37 mouse cellular contexts compared by ENCODE assay signal in genomic region chr10:19353631-19354030, GRCm38 (mm10). TPM values are rescaled to one million over a fixed set of nuclear protein-coding genes. Genes with fewer than 3 reads are reported as not detected.
DNase-seq lines count a peak whose midpoint lies in the region; ATAC-seq and TF ChIP-seq lines count a peak whose summit lies in the region.
"Had no signal": no experiment of that assay in that cellular context is flagged by ENCODE, and none has a peak within 500 bp of the region (broad histone marks: within the 10 kb centered on the region; RNA-seq: fewer than 3 reads in every experiment).

No protein-coding gene starts in this region.

- H3K9ac ChIP-seq in embryonic facial prominence, embryonic 11.5 days (replicated peaks; ENCODE audit: low read length) = no peak overlapping the region
- no peak overlapping the region for H3K9ac ChIP-seq in midbrain, embryonic 11.5 days (ENCODE audit: low read length)
- no peak overlapping the region for H3K9ac ChIP-seq in midbrain, embryonic 16.5 days (ENCODE audit: low read depth, low read length)
- H3K9ac ChIP-seq in limb, embryonic 11.5 days (ENCODE audit: low read length) = no peak overlapping the region
- H3K9ac ChIP-seq: hindbrain, embryonic 15.5 days; kidney, embryonic 15.5 days; liver, embryonic 12.5 days; liver, postnatal 0 days had no signal

- no peaks in the 10 kb centered on the region for H3K9me3 ChIP-seq in embryonic facial prominence, embryonic 11.5 days (replicated peaks; ENCODE audit: control insufficient read depth, low read length)
- H3K9me3 ChIP-seq in embryonic facial prominence, embryonic 10.5 days = no peaks in the 10 kb centered on the region
- no peaks in the 10 kb centered on the region for H3K9me3 ChIP-seq in midbrain, embryonic 11.5 days (ENCODE audit: control insufficient read depth, low read length)
- no peaks in the 10 kb centered on the region for H3K9me3 ChIP-seq in midbrain, embryonic 16.5 days (replicated peaks; ENCODE audit: control insufficient read depth, low read length, poor library complexity, severe bottlenecking)
- H3K9me3 ChIP-seq in limb, embryonic 11.5 days (ENCODE audit: control insufficient read depth, low read length) = no peaks in the 10 kb centered on the region
- H3K9me3 ChIP-seq: hindbrain, embryonic 15.5 days; kidney, embryonic 15.5 days; liver, embryonic 12.5 days had no signal

- intact Hi-C loops in left cerebral cortex, adult 2 months (cut with DNase I) = no loop called here

- no peak overlapping the region for H3K4me3 ChIP-seq in embryonic facial prominence, embryonic 11.5 days (ENCODE audit: low read depth, low read length)
- no peak overlapping the region for H3K4me3 ChIP-seq in embryonic facial prominence, embryonic 10.5 days
- H3K4me3 ChIP-seq in midbrain, embryonic 11.5 days (ENCODE audit: low read depth, low read length) = no peak overlapping the region
- H3K4me3 ChIP-seq in midbrain, embryonic 16.5 days (ENCODE audit: low read depth, low read length) = no peak overlapping the region
- no peak overlapping the region for H3K4me3 ChIP-seq in limb, embryonic 11.5 days (ENCODE audit: low read depth, low read length)
- H3K4me3 ChIP-seq in left cerebral cortex, adult 2 months = no peak overlapping the region
- H3K4me3 ChIP-seq: gastrocnemius, adult 2 months; hindbrain, embryonic 15.5 days; kidney, embryonic 15.5 days; liver, embryonic 12.5 days had no signal

- 1% methylated on average over 5 of the region's 5 CpGs for WGBS in embryonic facial prominence, embryonic 11.5 days
- 2% methylated on average over 5 of the region's 5 CpGs for WGBS in embryonic facial prominence, embryonic 10.5 days
- 4% methylated on average over 5 of the region's 5 CpGs for WGBS in midbrain, embryonic 11.5 days
- 9% methylated on average over 5 of the region's 5 CpGs for WGBS in midbrain, embryonic 16.5 days
- WGBS in limb, embryonic 11.5 days = under 1% methylated on average over 5 of the region's 5 CpGs

- DNase-seq in embryonic facial prominence, embryonic 11.5 days (ENCODE audit: low spot score) = peak; percentile 6
- no peak for DNase-seq in embryonic facial prominence, embryonic 10.5 days (ENCODE audit: low spot score)
- peak; percentile 45 for DNase-seq in heart, adult 11 months
- DNase-seq in heart, adult 18-20 months = no peak
- peak; percentile 94 for DNase-seq in midbrain, embryonic 11.5 days (ENCODE audit: low spot score, missing footprints)
- peak; percentile 46 for DNase-seq in limb, embryonic 11.5 days (ENCODE audit: low spot score)
- no peak for DNase-seq in left cerebral cortex, adult 2 months (ENCODE audit: extremely low spot score in 1 of 2, low spot score in 2 of 2)
- DNase-seq: adrenal gland, postnatal 10 days; cerebellum, adult 8-10 months; cerebellum, postnatal 25 days; gastrocnemius, adult 2 months; gastrocnemius, postnatal 36 days; heart, postnatal 14 days; kidney, adult 18-20 months; kidney, postnatal 25 days; liver, postnatal 0 days; lung, postnatal 36 days; right cerebral cortex, adult 18-20 months; spleen, adult 18-20 months had no signal

- no peak overlapping the region for H3K27ac ChIP-seq in embryonic facial prominence, embryonic 11.5 days (replicated peaks; ENCODE audit: low read depth, low read length)
- H3K27ac ChIP-seq in embryonic facial prominence, embryonic 10.5 days (replicated peaks) = no peak overlapping the region
- no peak overlapping the region for H3K27ac ChIP-seq in midbrain, embryonic 11.5 days (ENCODE audit: low read depth, low read length)
- no peak overlapping the region for H3K27ac ChIP-seq in midbrain, embryonic 16.5 days (ENCODE audit: low read length)
- H3K27ac ChIP-seq in limb, embryonic 11.5 days (replicated peaks; ENCODE audit: low read depth, low read length) = no peak overlapping the region
- no peak overlapping the region for H3K27ac ChIP-seq in left cerebral cortex, adult 2 months
- H3K27ac ChIP-seq: gastrocnemius, adult 2 months; hindbrain, embryonic 15.5 days; kidney, embryonic 15.5 days; liver, embryonic 12.5 days had no signal

- ATAC-seq in embryonic facial prominence, embryonic 11.5 days (replicated peaks; ENCODE audit: insufficient number of reproducible peaks, low FRiP score, low TSS enrichment, low read depth) = no peak
- ATAC-seq in midbrain, embryonic 11.5 days (ENCODE audit: low FRiP score) = no peak
- no peak for ATAC-seq in midbrain, embryonic 16.5 days
- no peak for ATAC-seq in limb, embryonic 11.5 days (ENCODE audit: insufficient number of reproducible peaks, low FRiP score, low TSS enrichment, low read depth)
- ATAC-seq: liver, embryonic 12.5 days; liver, postnatal 0 days; Patski had no signal

- no peak overlapping the region for H3K4me2 ChIP-seq in embryonic facial prominence, embryonic 11.5 days (ENCODE audit: low read depth, low read length)
- no peak overlapping the region for H3K4me2 ChIP-seq in midbrain, embryonic 11.5 days
- no peak overlapping the region for H3K4me2 ChIP-seq in midbrain, embryonic 16.5 days (ENCODE audit: low read length)
- no peak overlapping the region for H3K4me2 ChIP-seq in limb, embryonic 11.5 days (ENCODE audit: low read depth, severe bottlenecking)
- H3K4me2 ChIP-seq: kidney, embryonic 15.5 days; liver, embryonic 12.5 days had no signal

- TF ChIP-seq CTCF in left cerebral cortex, adult 2 months (IDR thresholded peaks at IDR 0.05) = no peak

- no peaks in the 10 kb centered on the region for H3K36me3 ChIP-seq in embryonic facial prominence, embryonic 11.5 days (replicated peaks; ENCODE audit: control insufficient read depth, insufficient read depth, low read depth, low read length)
- H3K36me3 ChIP-seq in embryonic facial prominence, embryonic 10.5 days (replicated peaks) = no peaks in the 10 kb centered on the region
- no peaks in the 10 kb centered on the region for H3K36me3 ChIP-seq in midbrain, embryonic 11.5 days (ENCODE audit: control insufficient read depth, insufficient read depth, low read length)
- no peaks in the 10 kb centered on the region for H3K36me3 ChIP-seq in midbrain, embryonic 16.5 days (ENCODE audit: control insufficient read depth, insufficient read depth, low read length)
- no peaks in the 10 kb centered on the region for H3K36me3 ChIP-seq in limb, embryonic 11.5 days (ENCODE audit: control insufficient read depth, insufficient read depth, low read length)
- H3K36me3 ChIP-seq: hindbrain, embryonic 15.5 days; kidney, embryonic 15.5 days; liver, embryonic 12.5 days had no signal

- H3K4me1 ChIP-seq in embryonic facial prominence, embryonic 11.5 days (ENCODE audit: control insufficient read depth, insufficient read depth, low read length) = peaks cover 4% of the 10 kb centered on the region; the same call in 1 of the 2 replicates
- H3K4me1 ChIP-seq in embryonic facial prominence, embryonic 10.5 days = peaks cover 20% of the 10 kb centered on the region
- peaks cover 7% of the 10 kb centered on the region; the same call in 1 of the 2 replicates for H3K4me1 ChIP-seq in midbrain, embryonic 11.5 days (ENCODE audit: control insufficient read depth, insufficient read depth, low read length)
- peaks cover 9% of the 10 kb centered on the region; the same call in 1 of the 2 replicates for H3K4me1 ChIP-seq in midbrain, embryonic 16.5 days (ENCODE audit: control insufficient read depth, insufficient read depth, low read length)
- H3K4me1 ChIP-seq in limb, embryonic 11.5 days (ENCODE audit: control insufficient read depth, insufficient read depth, low read length) = peaks cover 3% of the 10 kb centered on the region; the same call in 1 of the 2 replicates

- H3K27me3 ChIP-seq in embryonic facial prominence, embryonic 11.5 days (ENCODE audit: control insufficient read depth, insufficient read depth, low read length) = peaks cover 50% of the 10 kb centered on the region
- peaks cover 100% of the 10 kb centered on the region for H3K27me3 ChIP-seq in embryonic facial prominence, embryonic 10.5 days (replicated peaks; ENCODE audit: low read depth, poor library complexity, severe bottlenecking)
- peaks cover 80% of the 10 kb centered on the region for H3K27me3 ChIP-seq in midbrain, embryonic 11.5 days (ENCODE audit: control insufficient read depth, insufficient read depth, low read length)
- H3K27me3 ChIP-seq in midbrain, embryonic 16.5 days (ENCODE audit: control insufficient read depth, insufficient read depth, low read depth, low read length) = peaks cover 61% of the 10 kb centered on the region
- H3K27me3 ChIP-seq in limb, embryonic 11.5 days (ENCODE audit: control insufficient read depth, insufficient read depth, low read length) = peaks cover 62% of the 10 kb centered on the region
- H3K27me3 ChIP-seq: Patski had no signal

RNA-seq across cellular contexts. Expression of gene Olig3, which starts 2.7 kb away (rescaled TPM):
- polyA plus RNA-seq in embryonic facial prominence, embryonic 11.5 days (2014; fragmentation: Nextera tagmentation; extraction: Ambion mirVana) = 1.4 and 2.0 TPM in 2 replicates
- polyA plus RNA-seq in embryonic facial prominence, embryonic 10.5 days (2016; fragmentation: Nextera tagmentation; extraction: Ambion mirVana) = 3.4 and 10.2 TPM in 2 replicates
- not detected for total RNA-seq in heart, adult 18-20 months (2021)
- polyA plus RNA-seq in midbrain, embryonic 11.5 days (2014; fragmentation: Nextera tagmentation; extraction: Ambion mirVana) = 18.7 and 20.7 TPM in 2 replicates
- 1.3 and 3.5 TPM in 2 replicates for polyA plus RNA-seq in midbrain, embryonic 16.5 days (2015; fragmentation: Nextera tagmentation; extraction: Ambion mirVana)
- not detected in 2 replicates for polyA plus RNA-seq in limb, embryonic 11.5 days (2014; fragmentation: Nextera tagmentation; extraction: Ambion mirVana)
- not detected for total RNA-seq in left cerebral cortex, adult 2 months (2021)
- total RNA-seq: adrenal gland, postnatal 10 days; gastrocnemius, adult 2 months; gastrocnemius, postnatal 36 days; layer of hippocampus, adult 18-20 months; layer of hippocampus, postnatal 10 days; left cerebral cortex, adult 18-20 months; left cerebral cortex, postnatal 25 days; megakaryocyte, adult 5-6 weeks; MEL; monocyte, adult 5-6 weeks had no signal
- polyA plus RNA-seq: heart, embryonic 14.5 days; intestine, embryonic 14.5 days; kidney, embryonic 15.5 days; limb, embryonic 14.5 days; liver, embryonic 12.5 days; liver, postnatal 0 days; lung, embryonic 16.5 days; stomach, embryonic 16.5 days; urinary bladder, adult 2 months had no signal

Comparison
In these comparisons a context has a peak if more than half of its experiments do, and no peak if none do; other contexts are left out.
1. DNase-seq: peak in embryonic facial prominence, embryonic 11.5 days (single experiment), heart, adult 11 months (single experiment), midbrain, embryonic 11.5 days (single experiment) and limb, embryonic 11.5 days (single experiment); none in embryonic facial prominence, embryonic 10.5 days (single experiment), heart, adult 18-20 months (0 of 2) and left cerebral cortex, adult 2 months (0 of 2).